In the genomic region with DNA sequence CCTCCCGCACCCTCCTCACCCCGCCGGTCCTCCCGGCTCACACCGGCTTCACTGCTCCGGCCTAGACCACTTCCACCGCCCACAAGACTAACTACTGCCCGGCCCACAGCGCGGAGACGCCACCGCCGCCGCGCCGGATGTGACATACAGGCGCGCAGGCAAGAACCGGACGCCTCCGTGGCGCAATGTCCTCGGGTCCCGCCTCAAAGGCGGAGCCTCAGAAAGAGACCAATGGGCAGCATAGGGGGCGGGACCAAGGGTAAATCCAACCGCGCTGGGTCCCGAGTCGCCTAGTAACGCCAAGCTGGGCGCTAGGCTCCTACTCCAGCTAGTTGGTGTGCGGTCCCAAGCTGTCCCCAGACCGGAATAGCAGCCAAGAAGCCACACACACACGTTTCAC, we compare ENCODE assay signal across 8 mouse cellular contexts. TPM values are rescaled to one million over a fixed set of nuclear protein-coding genes. Genes with fewer than 3 reads are reported as not detected.
DNase-seq lines count a peak whose midpoint lies in the region; ATAC-seq and TF ChIP-seq lines count a peak whose summit lies in the region.

A gene (minus strand): TSS at position 148 of the 400 bp plus-strand sequence.

- H3K4me3 ChIP-seq in hindbrain, embryonic 13.5 days, result peak within 1 kb of the TSS; percentile 73

- CTCF ChIA-PET in Patski (lab: Charles Lee), result interaction anchor here (0.6 to 1.6 kb wide), 3 partner anchors 34 to 76 kb away, joined by 3 to 6 read pairs (median 4); no protein-coding TSS in a partner anchor

- H3K9me3 ChIP-seq in hindbrain, embryonic 13.5 days, result no peaks in the 10 kb centered on the region

- under 1% methylated on average over 35 of the region's 35 CpGs for WGBS in hindbrain, embryonic 13.5 days

- H3K9ac ChIP-seq in hindbrain, embryonic 13.5 days, result peak within 1 kb of the TSS; percentile 83

- in situ Hi-C loops in Patski (cut with MboI; ENCODE audit: low pct_unique_long_range_greater_than_20kb), result loop anchor here (5.0 kb wide), 1 partner anchor 45 kb away; no protein-coding TSS in a partner anchor

- H3K36me3 ChIP-seq in hindbrain, embryonic 13.5 days, result peaks cover 24% of the 10 kb centered on the region

- POLR2A ChIA-PET in Patski (lab: Charles Lee), result no interaction called here

- no peak for TF ChIP-seq CTCF in Patski (IDR thresholded peaks at IDR 0.05)

- peak; percentile 95 for ATAC-seq in Patski
- peak; percentile 98 for ATAC-seq in hindbrain, embryonic 13.5 days (ENCODE audit: low FRiP score)

- H3K4me1 ChIP-seq in hindbrain, embryonic 13.5 days (replicated peaks), result peaks cover 62% of the 10 kb centered on the region

- no peak for DNase-seq in Patski (ENCODE audit: low read depth, low spot score)
- DNase-seq in cerebellum, postnatal 14 days, result peak; percentile 96
- peak; percentile 94 to 95 for DNase-seq in frontal cortex, postnatal 14 days (ENCODE audit: low spot score in 2 of 2)
- peak; percentile 84 to 85 for DNase-seq in layer of hippocampus, postnatal 25 days (ENCODE audit: extremely low spot score in 1 of 2, low spot score in 1 of 2)
- peak; percentile 98 for DNase-seq in lung, postnatal 25 days (ENCODE audit: low spot score)
- DNase-seq in retina, embryonic 14.5 days (ENCODE audit: low spot score), result peak; percentile 98
- peak; percentile 95 for DNase-seq in thymus, postnatal 4 days

- H3K27ac ChIP-seq in hindbrain, embryonic 13.5 days, result peak within 1 kb of the TSS; percentile 72

- no peaks in the 10 kb centered on the region for H3K27me3 ChIP-seq in Patski
- peaks cover 13% of the 10 kb centered on the region for H3K27me3 ChIP-seq in hindbrain, embryonic 13.5 days

- H3K4me2 ChIP-seq in hindbrain, embryonic 13.5 days, result peak within 1 kb of the TSS; percentile 97

RNA-seq across cellular contexts. Expression of the gene that starts here (rescaled TPM):
- 13.7 TPM for polyA plus RNA-seq in Patski (2021)
- 17.1 and 19.6 TPM in 2 replicates for polyA plus RNA-seq in hindbrain, embryonic 13.5 days (2015; fragmentation: Nextera tagmentation; extraction: Ambion mirVana)
- 10 to 100 TPM; 11.0 to 15.8 TPM for total RNA-seq in layer of hippocampus, postnatal 25 days (2021)
